Mouse (Mus musculus) heart, embryonic 16.5 days (tissue): Measurements from ENCODE around the gene Gadd45gip1. TPM values are rescaled to one million over a fixed set of nuclear protein-coding genes. Genes with fewer than 3 reads are reported as not detected.

ENCODE experiments used
- ATAC-seq: fragments of 200-750 bp; cut with Nextera tagmentation; replicated peaks from 2 replicates; pipeline ENCODE4 v1.8.0; 2017; ENCODE audit warnings: moderate number of reproducible peaks; ENCODE audit not compliant: insufficient read depth, low FRiP score; ENCODE audit errors: extremely low read depth
- H3K27ac ChIP-seq: fragments of 300-500 bp; sonication (generic); 2 replicates; pipeline ENCODE4 v1.5.1; 2014; ENCODE audit warnings: mild to moderate bottlenecking, low read length, control low read depth, moderate library complexity
- H3K27me3 ChIP-seq: fragments of 300-500 bp; sonication (generic); 2 replicates; pipeline ENCODE4 v1.6.1; 2014; ENCODE audit warnings: low read length, mixed read lengths; ENCODE audit not compliant: control insufficient read depth, insufficient read depth
- H3K36me3 ChIP-seq: fragments of 300-500 bp; sonication (generic); 2 replicates; pipeline ENCODE4 v1.6.1; 2014; ENCODE audit not compliant: control insufficient read depth, insufficient read depth
- H3K4me1 ChIP-seq: fragments of 300-500 bp; sonication (generic); 2 replicates; pipeline ENCODE4 v1.6.1; 2014; ENCODE audit warnings: low read length, mixed read lengths; ENCODE audit not compliant: control insufficient read depth, insufficient read depth
- H3K4me2 ChIP-seq: fragments of 300-500 bp; sonication (generic); 2 replicates; pipeline ENCODE4 v1.6.1; 2014; ENCODE audit warnings: low read depth, mild to moderate bottlenecking, control low read depth, low read length
- H3K4me3 ChIP-seq: fragments of 300-500 bp; sonication (generic); 2 replicates; pipeline ENCODE4 v1.5.1; 2014; ENCODE audit warnings: mild to moderate bottlenecking, control low read depth, low read length
- H3K9ac ChIP-seq: fragments of 300-500 bp; sonication (generic); 2 replicates; pipeline ENCODE4 v1.6.1; 2014; ENCODE audit warnings: low read length, control low read depth
- H3K9me3 ChIP-seq: fragments of 300-500 bp; sonication (generic); replicated peaks from 2 replicates; pipeline ENCODE4 v1.6.1; 2016; ENCODE audit warnings: low read length; ENCODE audit not compliant: control insufficient read depth
- WGBS: fragments of 180-500 bp; shearing (Covaris S2); extraction: QIAGEN DNeasy Blood & Tissue Kit; methylation state at CpG from one replicate; pipeline ENCODE4 v1.1.7; 2014; 5-methylcytosine and 5-hydroxymethylcytosine counted together
- microRNA-seq: library from miRNA; unstranded; fragments of <30 nt; microRNA quantifications from one replicate; pipeline ENCODE4, GENCODE M21; 2017
- polyA plus RNA-seq: library from polyadenylated mRNA; unstranded; fragments of >200 nt; fragmentation: Nextera tagmentation; extraction: Ambion mirVana; gene quantifications from 2 replicates; pipeline ENCODE4 v1.2.1, GENCODE M21; 2015

Gadd45gip1 gene
- polyA plus RNA-seq, 1 experiment from 2014 or later, result 48.3 TPM

GRCm38 (mm10) chr8:84878915-84879314 lies 47.6 kb downstream of the Gadd45gip1 start:
- Histone ChIP-seq H3K36me3 (no peaks in the 10 kb centered on the region), H3K9ac (no peak overlapping the region), H3K27ac (no peak overlapping the region), H3K9me3 (no peaks in the 10 kb centered on the region), H3K4me3 (no peak overlapping the region), H3K27me3 (no peaks in the 10 kb centered on the region), H3K4me2 (no peak overlapping the region), H3K4me1 (no peaks in the 10 kb centered on the region)
- ATAC-seq, result no peak
- 86% methylated on average over 1 of the region's 1 CpGs for WGBS

DNA sequence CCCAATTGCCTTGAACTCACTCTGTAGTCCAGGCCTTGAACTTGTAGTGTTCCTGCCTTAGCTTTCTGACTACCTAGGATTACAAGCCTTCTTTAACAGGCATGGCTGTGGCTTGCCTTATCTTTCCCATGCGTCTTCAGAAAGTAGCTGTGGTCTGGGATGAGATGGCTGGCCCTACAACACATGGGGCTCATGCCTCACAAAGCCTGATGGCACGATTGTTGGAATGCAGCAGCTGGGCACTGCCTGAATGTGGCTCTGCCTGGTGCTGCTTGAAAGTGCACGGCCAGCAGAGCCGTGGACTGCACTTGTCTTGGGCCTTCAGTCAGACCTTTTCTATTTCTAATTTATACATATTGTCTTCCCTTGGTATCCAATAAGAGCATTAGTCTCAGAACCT lies 53.4 kb downstream of the Gadd45gip1 start:
- Histone ChIP-seq H3K4me2 (no peak overlapping the region), H3K9me3 (no peaks in the 10 kb centered on the region), H3K4me1 (no peaks in the 10 kb centered on the region), H3K9ac (no peak overlapping the region), H3K27ac (no peak overlapping the region), H3K27me3 (no peaks in the 10 kb centered on the region), H3K4me3 (no peak overlapping the region), H3K36me3 (peaks cover 14% of the 10 kb centered on the region; the same call in 1 of the 2 replicates)
- no peak for ATAC-seq
- 76% methylated on average over 4 of the region's 4 CpGs for WGBS

Small RNA genes lying within 50 kb of the gene (microRNA-seq; reads per million reads assigned to microRNA genes)
- 2.7 reads per million, percentile 9 among the genes with 10 or more reads in this experiment for gene Mir7069

Other genes starting within 250 kb of the Gadd45gip1 start
- gene Ier2, start 168.7 kb upstream of the Gadd45gip1 start, polyA plus RNA-seq, result 43.0 and 43.3 TPM in 2 replicates
- 43.2 and 46.7 TPM in 2 replicates for gene Trmt1, start 145.2 kb upstream of the Gadd45gip1 start, polyA plus RNA-seq
- gene Nacc1, start 143.7 kb upstream of the Gadd45gip1 start, polyA plus RNA-seq, result 11.7 and 14.4 TPM in 2 replicates
- gene Lyl1, start 130.1 kb upstream of the Gadd45gip1 start, polyA plus RNA-seq, result 10.2 and 12.0 TPM in 2 replicates
- gene G430095P16Rik, start 108.5 kb upstream of the Gadd45gip1 start, polyA plus RNA-seq, result 3.1 and 4.7 TPM in 2 replicates
- gene Nfix, start 31.2 kb upstream of the Gadd45gip1 start, polyA plus RNA-seq, result 12.7 and 15.9 TPM in 2 replicates
- 6.6 and 6.8 TPM in 2 replicates for gene Dand5, start 8.7 kb upstream of the Gadd45gip1 start, polyA plus RNA-seq
- 128 and 131 TPM in 2 replicates for gene Rad23a, start 9.1 kb downstream of the Gadd45gip1 start, polyA plus RNA-seq
- gene Calr, start 15.4 kb downstream of the Gadd45gip1 start, polyA plus RNA-seq, result 630 and 641 TPM in 2 replicates
- 63.2 and 64.4 TPM in 2 replicates for gene Farsa, start 25.5 kb downstream of the Gadd45gip1 start, polyA plus RNA-seq
- 26.2 and 35.4 TPM in 2 replicates for gene Syce2, start 40.6 kb downstream of the Gadd45gip1 start, polyA plus RNA-seq
- 43.1 and 46.0 TPM in 2 replicates for gene Gcdh, start 62.4 kb downstream of the Gadd45gip1 start, polyA plus RNA-seq
- 1.3 and 1.4 TPM in 2 replicates for gene Klf1, start 70.4 kb downstream of the Gadd45gip1 start, polyA plus RNA-seq
- gene Dnase2a, start 77.0 kb downstream of the Gadd45gip1 start, polyA plus RNA-seq, result 5.2 and 6.3 TPM in 2 replicates
- gene Mast1, start 105.8 kb downstream of the Gadd45gip1 start, polyA plus RNA-seq, result 0.09 and 0.14 TPM in 2 replicates
- gene Rtbdn, start 115.5 kb downstream of the Gadd45gip1 start, polyA plus RNA-seq, result 0.24 and 0.38 TPM in 2 replicates
- not detected in 2 replicates for gene Gm49661, start 137.9 kb downstream of the Gadd45gip1 start, polyA plus RNA-seq
- 591 and 662 TPM in 2 replicates for gene Prdx2, start 138.1 kb downstream of the Gadd45gip1 start, polyA plus RNA-seq
- 80.2 and 82.7 TPM in 2 replicates for gene Rnaseh2a, start 138.2 kb downstream of the Gadd45gip1 start, polyA plus RNA-seq
- gene Junb, start 147.2 kb downstream of the Gadd45gip1 start, polyA plus RNA-seq, result 11.7 and 15.3 TPM in 2 replicates
- gene Hook2, start 159.1 kb downstream of the Gadd45gip1 start, polyA plus RNA-seq, result 8.9 and 9.1 TPM in 2 replicates
- not detected in 2 replicates for gene Best2, start 183.0 kb downstream of the Gadd45gip1 start, polyA plus RNA-seq
- 111 and 112 TPM in 2 replicates for gene Asna1, start 193.8 kb downstream of the Gadd45gip1 start, polyA plus RNA-seq
- gene Trir, start 195.3 kb downstream of the Gadd45gip1 start, polyA plus RNA-seq, result 61.9 and 76.5 TPM in 2 replicates
- gene Tnpo2, start 205.4 kb downstream of the Gadd45gip1 start, polyA plus RNA-seq, result 18.8 and 21.5 TPM in 2 replicates
- gene Fbxw9, start 228.5 kb downstream of the Gadd45gip1 start, polyA plus RNA-seq, result 19.5 and 20.6 TPM in 2 replicates
- not detected in 2 replicates for gene Gm5741, start 236.5 kb downstream of the Gadd45gip1 start, polyA plus RNA-seq
- 48.5 and 51.5 TPM in 2 replicates for gene Dhps, start 240.2 kb downstream of the Gadd45gip1 start, polyA plus RNA-seq
- 115 TPM in 2 replicates for gene Wdr83os, start 249.2 kb downstream of the Gadd45gip1 start, polyA plus RNA-seq
- 46.6 and 47.0 TPM in 2 replicates for gene Wdr83, start 249.8 kb downstream of the Gadd45gip1 start, polyA plus RNA-seq